Mouse (Mus musculus) neural tube, embryonic 11.5 days (tissue): ENCODE measurements around the gene Gm49776. TPM values are rescaled to one million over a fixed set of nuclear protein-coding genes. Genes with fewer than 3 reads are reported as not detected.

ENCODE experiments used
- ATAC-seq: fragments of 200-750 bp; cut with Nextera tagmentation; 2 replicates; pipeline ENCODE4 v1.8.0; 2017; ENCODE audit warnings: moderate number of reproducible peaks, mild to moderate bottlenecking, moderate TSS enrichment, moderate library complexity; ENCODE audit not compliant: insufficient read depth, low FRiP score, low TSS enrichment
- DNase-seq: peaks from one replicate; pipeline ENCODE4 v3.0.0-alpha.2; 2015; ENCODE audit warnings: low spot score
- H3K27ac ChIP-seq: fragments of 300-500 bp; sonication (generic); 2 replicates; pipeline ENCODE4 v1.5.1; 2014; ENCODE audit warnings: low read depth, mild to moderate bottlenecking, low read length
- H3K27me3 ChIP-seq: fragments of 300-500 bp; sonication (generic); 2 replicates; pipeline ENCODE4 v1.6.1; 2014; ENCODE audit warnings: mild to moderate bottlenecking, low read length, mixed read lengths; ENCODE audit not compliant: control insufficient read depth, insufficient read depth
- H3K36me3 ChIP-seq: fragments of 300-500 bp; sonication (generic); 2 replicates; pipeline ENCODE4 v1.6.1; 2014; ENCODE audit warnings: mild to moderate bottlenecking, low read length, moderate library complexity, mixed read lengths; ENCODE audit not compliant: control insufficient read depth, insufficient read depth
- H3K4me1 ChIP-seq: fragments of 300-500 bp; sonication (generic); 2 replicates; pipeline ENCODE4 v1.6.1; 2014; ENCODE audit warnings: low read length, mixed read lengths; ENCODE audit not compliant: control insufficient read depth, insufficient read depth
- H3K4me2 ChIP-seq: fragments of 300-500 bp; sonication (generic); 2 replicates; pipeline ENCODE4 v1.6.1; 2014; ENCODE audit warnings: low read depth, mild to moderate bottlenecking, moderate library complexity
- H3K4me3 ChIP-seq: fragments of 300-500 bp; sonication (generic); 2 replicates; pipeline ENCODE4 v1.5.1; 2014; ENCODE audit warnings: low read depth, low read length
- H3K9ac ChIP-seq: fragments of 300-500 bp; sonication (generic); 2 replicates; pipeline ENCODE4 v1.6.1; 2014; ENCODE audit warnings: mild to moderate bottlenecking, low read length
- H3K9me3 ChIP-seq: fragments of 300-500 bp; sonication (generic); 2 replicates; pipeline ENCODE4 v1.6.1; 2016; ENCODE audit warnings: low read length; ENCODE audit not compliant: control insufficient read depth
- WGBS: fragments of 180-500 bp; shearing (Covaris S2); extraction: QIAGEN DNeasy Blood & Tissue Kit; methylation state at CpG from one replicate; pipeline ENCODE4 v1.1.7; 2014; 5-methylcytosine and 5-hydroxymethylcytosine counted together
- polyA plus RNA-seq: library from polyadenylated mRNA; unstranded; fragments of >200 nt; fragmentation: Nextera tagmentation; extraction: Ambion mirVana; gene quantifications from 2 replicates; pipeline ENCODE4 v1.2.1, GENCODE M21; 2014

Gene Gm49776
- polyA plus RNA-seq, 1 experiment from 2014 or later: 9.2 TPM

- H3K9me3 ChIP-seq: no peaks in the 10 kb centered on the region
- H3K9ac ChIP-seq: no peak overlapping the region
- H3K4me2 ChIP-seq: no peak overlapping the region
- peaks cover 7% of the 10 kb centered on the region for H3K36me3 ChIP-seq
- no peak overlapping the region for H3K4me3 ChIP-seq
- no peak overlapping the region for H3K27ac ChIP-seq
- no peak for ATAC-seq
- no peak for DNase-seq
- 78% methylated on average over 7 of the region's 7 CpGs for WGBS
- no peaks in the 10 kb centered on the region for H3K27me3 ChIP-seq
- H3K4me1 ChIP-seq: peaks cover 5% of the 10 kb centered on the region
These were observed 21.2 kb downstream of the Gm49776 start for GRCm38 (mm10) chr16:18236676-18237501.

DNA sequence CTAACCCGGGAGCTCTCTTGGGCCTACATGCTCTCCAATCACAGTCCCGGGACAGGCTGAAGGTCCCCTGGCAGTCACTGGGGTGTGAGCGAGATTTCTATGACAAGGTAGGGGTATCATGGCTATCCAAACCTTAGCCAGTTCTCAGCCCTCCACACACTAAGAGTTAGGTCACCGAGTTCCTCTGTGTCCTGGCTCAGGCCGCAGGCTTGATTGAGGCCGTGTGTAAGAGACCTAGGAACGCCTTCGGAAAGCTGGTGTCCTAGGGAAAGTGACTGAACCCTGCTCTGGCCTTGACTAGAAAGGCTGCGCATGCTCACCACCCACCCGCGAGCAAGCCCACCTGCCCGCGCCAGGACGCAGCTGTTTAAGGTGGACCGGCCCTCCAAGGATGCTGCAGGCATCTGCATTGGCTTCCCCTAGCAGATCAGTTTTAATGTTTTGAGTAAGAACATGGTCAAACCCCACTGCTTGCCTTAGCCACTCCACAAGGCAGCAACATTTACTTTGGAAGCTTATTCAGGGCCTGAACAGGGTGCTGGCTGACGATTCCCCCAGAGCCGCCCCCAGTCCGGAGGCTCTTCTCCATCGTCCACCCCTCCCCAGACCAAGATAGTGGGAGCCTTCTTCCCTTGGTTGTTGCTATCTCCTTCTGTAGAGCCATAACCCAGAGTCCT lies 22.6 kb downstream of the Gm49776 start:
- H3K4me1 ChIP-seq: peaks cover 5% of the 10 kb centered on the region
- H3K27ac ChIP-seq: peak overlapping the region; percentile 80
- peak overlapping the region; percentile 60 for H3K4me2 ChIP-seq
- H3K9me3 ChIP-seq: no peaks in the 10 kb centered on the region
- WGBS: 5% methylated on average over 19 of the region's 19 CpGs
- DNase-seq: peak; percentile 71
- peak overlapping the region; percentile 72 for H3K9ac ChIP-seq
- H3K27me3 ChIP-seq: no peaks in the 10 kb centered on the region
- H3K4me3 ChIP-seq: peak overlapping the region; percentile 75
- peaks cover 1% of the 10 kb centered on the region for H3K36me3 ChIP-seq
- ATAC-seq: peak; percentile 57

DNA sequence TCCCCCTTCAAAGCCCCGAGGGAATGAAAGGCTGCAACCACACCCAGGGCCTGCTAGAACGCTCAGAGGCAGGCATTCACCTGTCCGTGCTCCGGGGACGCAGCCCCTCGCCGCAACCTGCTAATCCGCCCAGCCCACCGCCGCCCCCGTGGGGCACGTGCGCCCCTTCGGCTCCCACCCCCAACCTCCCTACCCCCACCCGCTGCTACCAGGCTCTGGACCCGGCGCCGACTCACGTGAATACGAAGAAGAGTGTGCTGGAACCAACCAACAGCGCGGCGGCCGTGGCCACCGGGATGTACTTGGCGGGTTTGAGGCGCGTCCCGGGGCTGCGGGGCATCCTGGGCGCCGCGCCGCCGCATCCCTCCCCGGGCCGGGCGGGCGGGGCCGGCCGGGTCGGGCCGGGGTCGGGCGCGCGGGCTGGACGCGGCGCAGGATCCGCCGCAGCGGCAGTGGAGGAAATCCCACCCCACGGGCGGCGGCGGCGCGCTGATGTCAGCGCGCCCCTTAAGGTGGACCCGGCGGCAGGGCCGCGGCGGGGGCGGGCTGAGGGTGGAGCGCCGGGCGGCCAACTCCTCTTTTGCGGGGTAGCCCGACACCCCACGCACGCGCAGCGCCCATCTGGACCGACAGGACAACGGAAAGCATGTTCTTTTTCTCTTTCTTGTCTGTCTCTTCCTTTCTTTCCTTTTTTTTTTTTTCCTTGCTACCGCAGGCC lies 23.3 kb downstream of the Gm49776 start, which contains the start of gene Zdhhc8:
Gene Zdhhc8 (minus strand): TSS at position 466 of the 718 bp plus-strand sequence.
- DNase-seq (peak; percentile 81), ATAC-seq (peak; percentile 71)
- Histone ChIP-seq H3K9me3 (no peaks in the 10 kb centered on the region), H3K36me3 (no peaks in the 10 kb centered on the region), H3K9ac (peak within 1 kb of the TSS; percentile 72), H3K27me3 (no peaks in the 10 kb centered on the region), H3K4me3 (peak within 1 kb of the TSS; percentile 75), H3K4me2 (peak within 1 kb of the TSS; percentile 60), H3K27ac (peak within 1 kb of the TSS; percentile 80), H3K4me1 (peaks cover 5% of the 10 kb centered on the region)
- under 1% methylated on average over 55 of the region's 79 CpGs for WGBS

DNA sequence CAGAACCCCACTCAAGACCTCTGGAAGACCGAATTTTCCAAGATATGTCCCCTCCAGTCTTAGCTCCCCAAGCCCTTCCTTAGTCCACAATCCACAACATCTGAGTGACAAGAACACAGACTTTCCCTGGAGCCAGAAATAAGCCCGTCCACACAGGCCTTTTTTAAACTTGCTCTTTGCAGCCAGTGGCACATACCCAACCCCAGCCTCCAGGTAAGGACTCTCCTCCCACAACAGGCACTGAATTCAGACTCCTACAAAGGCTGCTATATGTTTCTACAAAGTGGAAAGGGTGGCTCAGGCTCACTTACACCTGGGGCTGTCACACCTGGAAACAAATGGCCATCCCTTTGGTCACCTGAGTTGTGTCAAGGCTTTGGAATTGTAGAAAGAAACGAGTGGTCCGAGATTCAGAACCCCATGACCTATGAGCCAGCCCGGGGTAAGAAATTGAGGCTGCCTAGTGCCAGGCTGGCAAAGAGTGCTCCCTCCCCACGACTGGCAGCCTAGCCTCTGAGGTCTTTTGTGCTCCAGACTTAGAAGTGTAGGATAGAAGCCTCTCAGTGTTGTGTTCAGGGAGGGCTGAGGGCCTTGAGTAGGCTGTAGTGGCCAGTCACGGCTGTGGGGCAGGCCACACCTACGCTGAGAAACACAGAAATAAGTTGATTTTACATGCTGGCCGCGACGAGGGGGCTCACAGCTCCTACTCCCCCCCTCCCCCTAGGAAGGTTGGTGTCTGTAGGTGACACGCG lies 24.0 kb downstream of the Gm49776 start:
- H3K9me3 ChIP-seq: no peaks in the 10 kb centered on the region
- no peaks in the 10 kb centered on the region for H3K27me3 ChIP-seq
- peak overlapping the region; percentile 60 for H3K4me2 ChIP-seq
- H3K9ac ChIP-seq: peak overlapping the region; percentile 72
- ATAC-seq (no peak), DNase-seq (no peak)
- H3K27ac ChIP-seq: no peak overlapping the region
- peaks cover 5% of the 10 kb centered on the region for H3K4me1 ChIP-seq
- WGBS: 21% methylated on average over 13 of the region's 13 CpGs
- peak overlapping the region; percentile 75 for H3K4me3 ChIP-seq
- H3K36me3 ChIP-seq: no peaks in the 10 kb centered on the region; the same call in 1 of the 2 replicates

DNA sequence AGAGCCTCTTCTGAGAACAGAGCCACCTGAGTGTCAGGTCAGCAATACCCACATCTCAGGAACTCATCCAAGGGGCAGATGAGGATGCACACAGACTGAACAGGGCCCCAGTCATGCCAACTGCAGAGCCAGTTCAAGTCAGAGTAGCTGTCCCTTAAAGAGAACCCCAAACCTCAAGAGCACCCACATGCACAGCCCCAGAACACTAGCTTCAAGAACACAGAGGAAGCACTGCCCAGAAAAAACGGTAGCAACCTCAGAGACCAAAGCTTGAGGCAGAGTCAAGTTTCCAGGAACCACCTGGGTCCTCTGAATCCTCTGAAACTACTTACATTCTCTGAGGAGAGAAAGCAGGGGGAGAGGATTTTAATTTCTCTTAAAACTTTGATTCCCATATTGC lies 24.7 kb downstream of the Gm49776 start:
- no peaks in the 10 kb centered on the region for H3K9me3 ChIP-seq
- no peak overlapping the region for H3K4me2 ChIP-seq

GRCm38 (mm10) chr16:18231451-18231850 lies 26.7 kb downstream of the Gm49776 start:
- no peak overlapping the region for H3K4me2 ChIP-seq
- no peaks in the 10 kb centered on the region for H3K9me3 ChIP-seq
- H3K4me3 ChIP-seq: no peak overlapping the region
- H3K4me1 ChIP-seq: peaks cover 5% of the 10 kb centered on the region
- H3K27me3 ChIP-seq: no peaks in the 10 kb centered on the region
- H3K36me3 ChIP-seq: peaks cover 2% of the 10 kb centered on the region; the same call in 1 of the 2 replicates
- no peak for DNase-seq
- 89% methylated on average over 4 of the region's 4 CpGs for WGBS
- H3K27ac ChIP-seq: no peak overlapping the region
- no peak overlapping the region for H3K9ac ChIP-seq
- ATAC-seq: no peak

More for the DNA sequence above, 24.7 kb downstream of the Gm49776 start:
- H3K27me3 ChIP-seq: no peaks in the 10 kb centered on the region
- no peak overlapping the region for H3K27ac ChIP-seq
- no peak for ATAC-seq
- WGBS: 60% methylated on average over 1 of the region's 1 CpGs
- H3K9ac ChIP-seq: no peak overlapping the region
- no peak overlapping the region for H3K4me3 ChIP-seq
- peaks cover 5% of the 10 kb centered on the region for H3K4me1 ChIP-seq
- no peaks in the 10 kb centered on the region; the same call in 1 of the 2 replicates for H3K36me3 ChIP-seq
- DNase-seq: no peak

DNA sequence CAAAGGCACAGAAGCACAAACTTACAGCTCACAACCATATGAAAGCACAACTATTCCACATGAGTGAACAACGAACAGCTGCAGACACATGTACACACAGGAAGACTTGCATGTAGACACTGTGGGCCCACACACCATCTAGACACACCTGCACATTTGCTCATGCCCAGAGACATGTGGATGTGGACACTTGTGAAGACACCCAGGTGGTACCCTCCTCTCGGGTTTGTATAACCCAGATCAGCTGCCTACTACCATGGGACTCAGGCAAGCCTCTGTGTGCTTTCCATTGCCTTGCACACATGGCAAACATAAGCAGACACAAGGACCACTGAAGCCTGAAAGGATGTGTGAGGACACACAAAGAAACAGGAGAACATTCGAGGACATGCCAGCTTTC lies 27.1 kb downstream of the Gm49776 start:
- ATAC-seq: no peak
- H3K36me3 ChIP-seq: peaks cover 3% of the 10 kb centered on the region; the same call in 1 of the 2 replicates
- no peak overlapping the region for H3K4me2 ChIP-seq
- no peaks in the 10 kb centered on the region for H3K27me3 ChIP-seq
- no peak overlapping the region for H3K27ac ChIP-seq
- H3K4me1 ChIP-seq: peaks cover 5% of the 10 kb centered on the region
- WGBS: 91% methylated on average over 3 of the region's 3 CpGs
- DNase-seq: no peak
- no peak overlapping the region for H3K4me3 ChIP-seq
- H3K9ac ChIP-seq: no peak overlapping the region
- no peaks in the 10 kb centered on the region for H3K9me3 ChIP-seq

- Histone ChIP-seq H3K4me3 (no peak overlapping the region), H3K27me3 (no peaks in the 10 kb centered on the region), H3K9ac (no peak overlapping the region), H3K4me2 (no peak overlapping the region), H3K4me1 (peaks cover 2% of the 10 kb centered on the region; the same call in 1 of the 2 replicates), H3K9me3 (no peaks in the 10 kb centered on the region), H3K36me3 (peaks cover 4% of the 10 kb centered on the region; the same call in 1 of the 2 replicates), H3K27ac (no peak overlapping the region)
- 93% methylated on average over 6 of the region's 6 CpGs for WGBS
- DNase-seq: no peak
- ATAC-seq: no peak
These were observed 27.5 kb downstream of the Gm49776 start for GRCm38 (mm10) chr16:18230617-18231016.
